Mouse (Mus musculus): Measurements from ENCODE around the gene Speg.

Gene Speg

GRCm38 (mm10) chr1:75398761-75399402 lies 23.8 kb downstream of the Speg start:
- DNase-seq (ENCODE audit: low spot score): peak; percentile 86

- peak; percentile 79 for DNase-seq (ENCODE audit: low spot score)
Measured at GRCm38 (mm10) chr1:75399755-75400492, 24.8 kb downstream of the Speg start.

GRCm38 (mm10) chr1:75400493-75401115 lies 25.5 kb downstream of the Speg start:
- no peak for DNase-seq (ENCODE audit: low spot score)

- no peak for DNase-seq (ENCODE audit: low spot score)
Measured at GRCm38 (mm10) chr1:75405547-75405946, 30.4 kb downstream of the Speg start.

GRCm38 (mm10) chr1:75406173-75406572 lies 31.1 kb downstream of the Speg start:
- no peak for DNase-seq (ENCODE audit: low spot score)

GRCm38 (mm10) chr1:75407056-75407455 lies 32.0 kb downstream of the Speg start:
- DNase-seq (ENCODE audit: low spot score): no peak

GRCm38 (mm10) chr1:75408210-75408609 lies 33.1 kb downstream of the Speg start:
- no peak for DNase-seq (ENCODE audit: low spot score)

- DNase-seq (ENCODE audit: low spot score): no peak
Measured at GRCm38 (mm10) chr1:75409950-75410349, 34.9 kb downstream of the Speg start.

GRCm38 (mm10) chr1:75412196-75412595 lies 37.1 kb downstream of the Speg start:
- DNase-seq (ENCODE audit: low spot score): no peak

- DNase-seq (ENCODE audit: low spot score): peak; percentile 64
Measured at GRCm38 (mm10) chr1:75413749-75414148, 38.7 kb downstream of the Speg start.

- no peak for DNase-seq (ENCODE audit: low spot score)
Measured at GRCm38 (mm10) chr1:75421794-75422193, 46.7 kb downstream of the Speg start.

GRCm38 (mm10) chr1:75422216-75422822 lies 47.2 kb downstream of the Speg start:
- peak; percentile 18 for DNase-seq (ENCODE audit: low spot score)

- peak; percentile 49 for DNase-seq (ENCODE audit: low spot score)
Measured at GRCm38 (mm10) chr1:75422823-75423471, 47.9 kb downstream of the Speg start.

GRCm38 (mm10) chr1:75423780-75424390 lies 48.8 kb downstream of the Speg start:
- peak; percentile 43 for DNase-seq (ENCODE audit: low spot score)

- peak; percentile 81 for DNase-seq (ENCODE audit: low spot score)
Measured at GRCm38 (mm10) chr1:75425796-75426471, 50.8 kb downstream of the Speg start.

GRCm38 (mm10) chr1:75435475-75436328 lies 60.6 kb downstream of the Speg start, which contains the start of gene Gmppa:
TSS of gene Gmppa (plus strand) at chr1:75435930.
- peak; percentile 85 for DNase-seq (ENCODE audit: low spot score)

- DNase-seq (ENCODE audit: low spot score): no peak
Measured at GRCm38 (mm10) chr1:75438782-75439181, 63.7 kb downstream of the Speg start.

GRCm38 (mm10) chr1:75440661-75441060 lies 65.6 kb downstream of the Speg start:
- no peak for DNase-seq (ENCODE audit: low spot score)

- no peak for DNase-seq (ENCODE audit: low spot score)
Measured at GRCm38 (mm10) chr1:75441471-75441996, 66.4 kb downstream of the Speg start.

GRCm38 (mm10) chr1:75442171-75442570 lies 67.1 kb downstream of the Speg start:
- DNase-seq (ENCODE audit: low spot score): no peak

Data from retina, embryonic 14.5 days (tissue).